Mouse (Mus musculus): Measurements from ENCODE around the gene Cactin.

- TF ChIP-seq CTCF (IDR thresholded peaks at IDR 0.05; ENCODE audit: low read depth) = no peak
- no peak for TF ChIP-seq EP300 (IDR thresholded peaks at IDR 0.05; ENCODE audit: low read depth)
Observed at GRCm38 (mm10) chr10:81286586-81286985, 34.3 kb upstream of the Cactin start.
